Mouse (Mus musculus): Measurements from ENCODE around the gene Gsx2.

DNA sequence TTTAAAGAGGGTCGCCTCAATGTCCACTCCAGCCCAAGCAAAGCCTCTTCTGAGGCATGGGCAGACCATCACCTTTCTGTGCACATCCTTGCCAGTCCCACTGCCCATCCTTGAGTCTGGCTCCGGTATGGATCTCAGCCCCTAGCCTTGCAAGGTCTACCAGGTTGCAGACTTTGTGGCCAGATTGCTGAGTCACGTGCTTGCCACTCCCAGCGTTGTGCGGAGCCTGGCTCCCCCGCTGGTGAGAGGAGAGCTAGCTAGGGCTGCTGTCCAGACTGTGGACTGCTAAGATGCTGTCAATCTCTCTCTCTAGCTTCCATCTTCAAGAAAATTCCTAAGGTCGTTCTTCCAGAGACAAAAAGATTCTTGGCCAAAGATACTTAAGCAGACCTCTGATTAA lies 4.2 kb downstream of the Gsx2 start:
- TF ChIP-seq MAX (IDR thresholded peaks at IDR 0.05; ENCODE audit: low read depth) (no peak), POLR2A (IDR thresholded peaks at IDR 0.05; ENCODE audit: insufficient read length, low read depth) (no peak), MYOG (IDR thresholded peaks at IDR 0.05; ENCODE audit: control insufficient read depth in 1 of 3, insufficient read depth in 1 of 3, insufficient read length in 2 of 3, low read depth in 2 of 3) (no peak)

All from myocyte (in vitro differentiated cells).